Mouse (Mus musculus) right cerebral cortex, adult 2 months (tissue): ENCODE measurements at regions not wholly inside any gene's neighbourhood (a gene's known extent, or its start where the extent isn't known, plus 50 kb on each side); places are given as distances from the start of the nearest gene placed in this dataset.

ENCODE experiments used
- DNase-seq, 2 experiments: peaks; one replicate each; pipeline ENCODE4 v3.0.0; 2021 to 2022; ENCODE audit warnings: low spot score in 2 of 2

DNA sequence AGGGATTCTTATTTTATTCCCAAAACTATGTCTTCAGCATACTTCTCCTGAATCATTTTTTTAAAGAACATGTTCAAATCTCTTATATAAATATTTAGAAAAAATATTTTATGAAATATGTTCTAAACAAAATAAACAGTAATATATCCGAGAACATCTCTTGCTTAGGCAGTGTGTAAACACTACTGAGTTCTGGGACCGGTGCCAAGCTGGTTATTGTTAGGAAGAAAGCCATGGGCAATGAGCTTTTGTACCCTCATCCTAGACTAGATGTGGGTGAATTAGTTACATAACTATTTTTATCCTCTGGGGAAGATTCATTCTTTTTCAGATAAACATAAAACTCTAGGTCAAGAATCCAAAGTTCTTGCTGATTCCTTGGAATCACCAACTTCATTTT lies 222.5 kb upstream of the Gm10801 start:
- DNase-seq, result peak; percentile 28 to 42

- no peak for DNase-seq
Observed at GRCm38 (mm10) chr2:98481533-98481932, 180.5 kb upstream of the Gm10801 start.
